Mouse (Mus musculus) lung, postnatal 14 days (tissue): ENCODE data around the gene Gna13.

Experiments used
- DNase-seq: peaks from one replicate; pipeline ENCODE4 v3.0.0; 2021

Gene Gna13

DNA sequence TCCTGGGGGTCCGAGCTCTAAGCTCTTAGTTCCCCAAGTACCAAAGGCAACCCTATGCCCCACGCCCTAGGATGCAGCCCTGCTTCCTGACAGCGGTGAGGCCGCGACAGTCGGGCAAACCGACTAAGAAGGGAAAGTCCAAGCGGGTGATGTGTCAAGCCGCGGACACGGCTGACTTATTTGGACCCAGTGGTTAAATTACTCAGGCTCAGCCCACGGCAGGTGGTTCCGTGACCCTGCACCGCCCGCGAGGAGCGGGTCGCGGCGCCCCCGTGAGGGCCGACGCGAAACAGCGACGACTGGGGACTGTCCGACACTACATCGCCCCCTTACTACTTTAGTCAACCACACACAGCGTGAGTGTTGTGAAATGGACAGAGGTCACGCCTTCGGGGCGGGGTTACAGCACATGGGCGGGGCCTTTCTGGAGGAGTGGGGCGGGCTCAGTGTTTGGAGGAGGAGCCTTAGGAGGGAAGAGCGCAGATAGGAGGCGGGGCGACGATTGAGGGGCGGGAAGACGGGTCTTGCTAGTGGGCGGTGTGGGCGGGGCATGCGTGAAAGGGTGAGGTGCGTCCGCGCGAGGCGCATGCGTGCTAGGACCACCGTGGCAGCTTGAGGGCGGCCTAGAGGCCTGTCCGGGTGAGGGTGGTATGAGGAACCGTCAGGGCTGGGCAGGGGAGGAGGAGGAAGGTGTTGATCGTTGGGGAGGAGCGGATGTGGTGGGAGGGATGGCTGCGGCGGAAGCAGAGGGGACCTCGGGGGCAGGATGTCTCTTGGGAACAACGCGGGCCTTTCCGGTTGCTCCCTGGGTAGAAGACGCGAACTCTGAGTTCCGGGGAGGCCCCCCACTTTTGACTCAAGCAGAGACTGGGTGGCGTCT, 63.0 kb downstream of the Gna13 start, which contains the start of gene Amz2:
Gene Amz2, plus strand, starts transcription at position 555 of the 880 bp plus-strand sequence.
- peak; percentile 100 for DNase-seq

DNA sequence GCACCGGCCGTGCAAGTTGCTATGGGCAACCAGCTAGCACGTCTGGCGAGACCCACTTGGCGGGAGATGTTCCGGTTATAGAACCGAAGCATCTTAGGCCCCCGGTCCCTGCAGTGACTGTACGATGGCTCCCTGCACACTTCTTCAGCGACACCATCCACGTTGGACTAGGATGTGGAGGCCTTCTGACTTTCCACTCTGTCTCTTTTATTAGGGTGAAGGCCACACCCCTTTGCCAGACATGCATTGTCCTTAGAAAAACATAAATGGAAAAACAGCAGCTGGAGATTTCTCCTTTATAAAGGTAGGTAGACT, 63.6 kb downstream of the Gna13 start:
- DNase-seq, result no peak

DNA sequence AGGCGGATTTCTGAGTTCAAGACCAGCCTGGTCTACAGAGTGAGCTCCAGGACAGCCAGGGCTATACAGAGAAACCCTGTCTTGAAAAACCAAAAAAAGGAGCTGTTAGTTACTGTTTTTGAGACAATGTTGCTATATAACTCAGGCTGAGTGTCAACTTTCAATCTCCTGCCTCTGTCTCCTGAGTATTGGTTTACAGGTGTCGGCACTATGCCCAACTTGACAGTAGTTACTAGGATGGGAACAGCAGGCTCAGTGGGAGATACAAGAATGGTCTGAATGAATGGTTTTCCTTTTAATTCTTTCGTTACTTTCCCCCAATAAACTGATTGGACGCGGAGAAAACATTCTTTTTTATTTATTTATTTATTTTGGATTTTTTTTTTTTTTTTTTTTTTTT, 64.7 kb downstream of the Gna13 start:
- no peak for DNase-seq

DNA sequence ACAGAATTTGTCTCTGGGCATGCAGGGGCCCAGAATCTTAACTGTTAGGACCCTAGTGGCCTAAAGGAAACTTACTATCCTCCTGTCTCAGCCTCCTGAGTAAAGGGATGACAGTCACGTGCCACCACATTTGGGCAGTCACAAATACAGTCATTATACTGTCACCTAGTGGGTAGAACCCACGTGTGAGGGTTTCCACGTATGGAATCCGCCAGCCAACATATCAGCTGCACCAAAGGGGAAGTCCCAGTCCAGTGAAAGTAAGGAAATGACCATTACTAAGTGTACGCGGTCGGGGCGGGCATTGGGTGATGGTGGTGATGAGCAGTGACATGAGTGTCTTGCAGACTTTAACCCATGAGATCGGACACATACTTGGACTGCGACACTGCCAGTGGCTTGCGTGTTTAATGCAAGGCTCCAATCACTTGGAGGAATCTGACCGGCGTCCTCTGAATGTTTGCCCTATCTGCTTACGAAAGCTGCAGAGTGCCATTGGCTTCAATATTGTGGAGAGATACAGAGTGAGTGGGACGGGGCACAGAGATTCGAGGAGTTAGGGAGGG, 71.7 kb downstream of the Gna13 start:
- DNase-seq, result no peak

DNA sequence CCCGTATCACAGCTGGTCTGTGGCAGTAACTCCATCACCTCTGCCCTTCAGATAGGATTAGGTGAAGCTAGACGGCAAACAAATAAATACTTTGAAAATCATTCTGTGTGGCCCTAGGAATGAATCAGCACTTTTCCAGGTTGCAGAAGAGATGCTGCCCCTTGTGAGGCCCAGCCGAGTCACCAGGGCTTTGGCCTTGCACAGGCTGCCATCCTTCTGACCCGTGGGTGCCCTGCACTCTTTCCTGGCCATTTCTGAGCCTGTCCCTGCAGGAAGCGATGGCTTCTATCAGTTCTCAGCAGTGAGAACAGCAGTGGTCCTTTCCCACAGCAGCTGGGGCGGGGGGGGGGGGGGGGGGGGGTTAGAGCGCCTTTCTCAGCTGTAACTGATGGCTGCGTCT, 74.3 kb downstream of the Gna13 start:
- no peak for DNase-seq

DNA sequence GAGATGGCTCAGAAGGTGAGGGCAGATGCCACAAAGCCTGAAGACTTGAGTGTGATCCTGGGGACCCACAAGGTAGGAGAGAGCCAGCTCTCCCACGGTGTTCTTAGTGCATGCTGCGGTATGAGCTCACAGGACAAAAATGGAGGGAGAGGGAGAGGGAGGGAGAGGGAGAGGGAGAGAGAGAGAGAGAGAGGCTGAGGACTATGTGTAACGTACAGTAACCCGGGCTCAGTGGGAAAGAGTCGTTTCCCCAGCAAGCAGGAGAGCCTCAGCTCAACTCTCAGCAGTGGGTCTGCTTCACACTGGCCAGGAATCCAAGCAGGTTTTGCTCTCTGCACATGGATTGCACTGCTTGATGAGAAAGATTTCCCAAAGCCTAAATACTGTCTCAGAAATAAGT, 76.6 kb downstream of the Gna13 start:
- no peak for DNase-seq

DNA sequence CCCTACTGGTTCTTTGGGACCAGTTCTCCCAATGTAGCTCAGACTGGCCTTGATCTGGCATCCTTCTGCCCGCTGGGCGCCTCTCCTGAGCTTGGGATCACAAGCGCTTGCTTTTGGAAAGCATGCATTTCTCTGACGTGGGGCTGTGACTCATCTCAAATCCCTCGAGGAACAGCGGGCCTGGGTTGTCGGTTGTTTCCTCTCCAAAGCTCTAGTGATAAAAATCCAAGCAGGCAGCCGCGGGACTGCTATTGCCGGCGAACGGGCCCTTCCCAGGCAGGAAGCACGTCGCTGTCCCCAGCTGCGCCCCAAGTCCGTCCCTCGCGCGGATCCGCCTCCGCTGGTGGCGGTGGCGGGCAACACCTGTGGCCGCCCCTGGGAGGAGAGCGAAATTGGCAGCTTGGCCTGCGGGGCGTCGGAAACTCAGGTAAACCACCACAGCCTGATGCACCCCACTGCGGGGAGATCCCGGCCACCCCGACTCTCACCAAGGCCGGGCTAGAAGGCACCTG, 77.3 kb downstream of the Gna13 start:
- DNase-seq, result peak; percentile 79

DNA sequence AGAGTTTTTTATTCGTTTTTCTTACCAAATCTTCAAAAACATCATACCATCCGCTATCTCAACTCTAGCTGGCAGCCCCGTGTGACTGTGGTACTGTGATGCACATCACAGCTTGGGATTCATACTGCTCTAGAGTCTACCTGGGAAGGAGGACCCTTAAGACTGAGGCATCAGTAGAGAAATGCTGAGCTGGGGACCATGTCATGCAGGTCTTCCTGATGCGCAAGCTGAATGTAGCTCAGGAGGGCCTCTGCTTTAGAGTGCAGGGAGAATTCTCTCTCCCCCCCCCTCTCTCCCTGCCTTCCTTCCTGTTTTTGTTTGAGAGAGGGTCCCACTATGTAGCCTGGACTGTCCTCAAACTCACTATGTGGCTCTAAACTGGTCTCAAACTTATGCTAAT, 78.0 kb downstream of the Gna13 start:
- DNase-seq, result no peak

DNA sequence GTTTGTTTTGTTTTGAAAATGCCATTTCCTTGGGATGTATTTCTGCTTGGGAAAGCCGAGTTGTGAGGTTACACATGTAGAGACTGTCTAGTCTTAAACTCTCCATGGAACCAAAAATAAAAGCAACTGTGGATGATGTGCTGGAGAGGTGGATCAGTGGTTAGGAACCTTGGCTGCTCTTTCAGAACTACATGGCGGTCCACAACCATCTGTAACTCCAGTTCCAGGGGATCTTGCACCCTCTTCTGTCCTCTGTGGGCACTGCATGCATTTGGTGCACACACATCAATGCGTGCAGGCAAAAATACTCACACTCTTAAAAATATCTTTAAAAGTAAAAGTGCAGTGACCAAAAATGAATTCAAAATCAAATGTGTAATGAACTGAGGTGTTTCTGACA, 78.5 kb downstream of the Gna13 start:
- DNase-seq, result peak; percentile 60

DNA sequence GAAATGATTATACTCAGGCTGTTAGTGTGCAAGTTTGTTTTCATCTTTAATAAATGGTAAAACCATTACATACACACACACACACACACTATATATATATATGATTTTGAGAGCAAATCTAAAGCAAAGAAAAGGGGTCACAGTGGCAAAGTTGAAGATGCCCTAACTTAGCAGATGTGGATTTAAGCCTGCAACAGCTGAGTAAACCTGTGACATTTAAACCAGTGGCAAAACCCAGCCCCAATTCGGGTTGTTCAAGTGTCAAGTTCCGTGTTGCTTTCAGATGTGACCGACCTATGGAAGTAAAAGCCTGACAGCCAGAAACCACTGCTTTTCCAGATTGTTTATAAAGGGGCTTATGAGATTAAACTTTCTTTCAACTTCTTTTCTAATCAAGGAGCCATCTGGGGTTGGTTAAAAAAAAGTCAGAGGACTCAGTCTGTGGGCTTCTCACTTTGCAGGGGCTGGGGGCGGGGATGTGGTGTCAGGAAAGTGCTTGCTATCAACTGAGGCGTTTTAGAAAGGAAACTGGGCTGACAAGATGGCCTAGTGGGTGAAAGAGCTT, 79.6 kb downstream of the Gna13 start:
- DNase-seq, result no peak

DNA sequence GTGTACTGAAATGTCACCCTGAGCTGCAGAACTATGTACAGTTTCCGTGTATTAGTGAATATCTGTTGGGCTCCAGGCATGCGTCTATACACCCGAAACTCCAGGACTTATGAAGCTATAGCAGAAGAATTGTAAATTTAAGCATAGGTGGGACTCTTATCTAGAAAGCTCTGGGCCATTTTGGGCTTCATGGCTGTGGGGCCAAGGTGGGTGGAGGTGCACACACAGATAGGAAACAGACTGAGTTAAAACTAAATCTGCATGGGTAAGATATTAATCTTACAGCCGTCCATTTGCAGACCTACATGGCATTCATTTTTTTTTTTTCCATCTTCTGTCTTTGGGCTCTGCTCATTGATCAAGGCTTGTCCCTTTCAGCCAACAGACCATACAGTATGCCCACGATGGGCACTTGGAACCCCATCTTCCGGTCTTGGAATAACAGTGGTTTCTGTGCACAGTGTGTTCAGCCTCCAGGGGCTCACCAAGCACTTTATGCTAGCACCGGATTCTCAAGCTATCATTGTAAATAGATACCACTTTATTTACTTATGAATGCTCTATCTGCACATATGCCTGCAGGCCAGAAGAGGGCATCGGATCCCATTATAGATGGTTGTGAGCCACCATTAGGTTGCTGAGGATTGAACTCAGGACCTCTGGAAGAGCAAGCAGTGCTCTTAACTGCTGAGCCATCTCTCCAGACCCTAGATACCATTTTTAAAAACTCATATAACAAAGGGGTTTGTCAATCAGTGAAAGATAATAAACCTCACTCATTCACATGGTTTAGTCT, 81.0 kb downstream of the Gna13 start:
- DNase-seq, result no peak

DNA sequence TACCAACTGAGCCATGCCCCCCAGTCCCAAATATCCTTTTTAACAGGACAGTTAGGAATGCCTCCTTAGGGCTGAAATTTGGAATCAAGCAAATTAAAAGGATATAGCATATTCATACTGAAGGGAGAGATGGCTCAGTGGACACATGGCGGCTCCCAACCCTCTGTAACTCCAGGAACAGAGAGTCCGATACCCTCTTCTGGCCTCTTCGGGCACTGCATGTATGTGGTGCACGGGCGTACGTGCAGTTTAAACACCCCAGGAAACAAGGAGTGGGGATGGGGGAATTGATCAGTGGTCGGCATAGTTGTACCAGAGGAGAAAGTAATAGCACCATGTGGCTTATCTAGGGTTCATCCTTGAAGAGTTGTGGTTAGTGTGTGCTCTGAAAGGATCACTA, 82.0 kb downstream of the Gna13 start:
- DNase-seq, result peak; percentile 46

DNA sequence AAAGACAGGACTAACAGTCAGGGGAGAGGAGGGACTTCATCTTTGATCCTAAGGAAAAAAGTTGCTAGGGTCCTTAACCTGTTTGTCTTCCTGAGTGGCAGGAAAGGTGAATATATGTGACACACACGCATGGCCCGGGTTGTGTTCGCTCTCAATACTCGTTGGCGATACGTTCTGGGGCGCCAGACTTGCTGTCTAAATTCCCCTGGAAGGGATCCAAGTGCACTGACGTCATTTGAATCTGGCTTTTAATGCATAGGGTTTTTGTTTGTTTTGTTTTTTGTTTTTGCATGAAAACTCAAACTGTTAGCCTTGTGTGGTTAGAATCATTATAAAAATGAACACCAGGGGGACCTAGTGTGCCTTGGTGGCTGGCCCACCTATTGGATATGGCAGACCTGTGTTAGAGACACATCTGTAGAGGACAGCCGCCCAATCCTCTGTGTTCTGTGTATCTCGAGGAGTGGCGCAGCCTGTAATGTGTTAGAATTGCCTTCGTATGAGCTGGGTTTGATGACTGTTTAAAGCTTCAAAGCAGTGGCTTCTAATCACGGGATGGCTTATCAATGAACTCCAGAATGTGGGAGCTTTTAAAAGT, 82.9 kb downstream of the Gna13 start:
- no peak for DNase-seq
